Mouse (Mus musculus) ES-Bruce4 (cell line): Measurements from ENCODE around the gene Rpl21.

Source experiments
- CTCF ChIP-seq: IDR thresholded peaks from one replicate; pipeline ENCODE4 v1.8.1; 2011; ENCODE audit warnings: low read depth, low read length
- EP300 ChIP-seq: IDR thresholded peaks from 2 replicates; pipeline ENCODE4 v1.6.1; 2011; ENCODE audit warnings: low read depth, low read length; ENCODE audit not compliant: insufficient read depth
- POLR2A ChIP-seq: IDR thresholded peaks from one replicate; pipeline ENCODE4 v1.8.1; 2011; ENCODE audit warnings: low read length; ENCODE audit not compliant: insufficient read depth

GRCm38 (mm10) chr5:146841301-146841700, 8.6 kb downstream of the Rpl21 start:
- no peak for TF ChIP-seq EP300
- TF ChIP-seq POLR2A = no peak
- no peak for TF ChIP-seq CTCF
